Mouse (Mus musculus): ENCODE measurements around the gene Cstl1. TPM values are rescaled to one million over a fixed set of nuclear protein-coding genes. Genes with fewer than 3 reads are reported as not detected.

The Cstl1 gene
- not detected for polyA plus RNA-seq (2017; shearing (Covaris generic))

DNA sequence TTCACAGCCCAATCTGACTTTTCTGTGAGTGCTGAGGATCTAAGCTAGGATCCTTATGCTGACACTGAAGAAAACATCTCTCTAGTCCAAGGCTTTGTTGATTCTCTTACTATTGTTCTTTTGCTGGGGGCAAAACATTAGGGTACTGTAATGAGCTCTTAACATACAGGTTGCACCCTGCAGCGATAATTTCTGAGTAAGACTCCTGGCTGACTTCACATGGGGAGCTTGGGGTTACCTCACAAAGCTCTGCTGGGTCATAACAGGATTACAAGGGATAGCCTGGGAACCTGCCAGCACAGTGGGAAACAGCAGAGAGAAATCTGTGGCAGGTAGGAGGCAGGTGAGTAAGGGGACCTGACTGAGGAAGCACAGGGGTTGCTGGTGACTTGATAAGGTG, at the start of gene Cstl1:
TSS of gene Cstl1 (plus strand) at position 301 of the 400 bp plus-strand sequence.

GRCm38 (mm10) chr2:148732327-148733000, 17.7 kb upstream of the Cstl1 start, which contains the start of gene Napb:
TSS of gene Napb (minus strand) at chr2:148732467.

GRCm38 (mm10) chr2:148771397-148771796, 21.2 kb downstream of the Cstl1 start, which contains the start of gene Cst11:
TSS of gene Cst11 (minus strand) at chr2:148771497.

DNA sequence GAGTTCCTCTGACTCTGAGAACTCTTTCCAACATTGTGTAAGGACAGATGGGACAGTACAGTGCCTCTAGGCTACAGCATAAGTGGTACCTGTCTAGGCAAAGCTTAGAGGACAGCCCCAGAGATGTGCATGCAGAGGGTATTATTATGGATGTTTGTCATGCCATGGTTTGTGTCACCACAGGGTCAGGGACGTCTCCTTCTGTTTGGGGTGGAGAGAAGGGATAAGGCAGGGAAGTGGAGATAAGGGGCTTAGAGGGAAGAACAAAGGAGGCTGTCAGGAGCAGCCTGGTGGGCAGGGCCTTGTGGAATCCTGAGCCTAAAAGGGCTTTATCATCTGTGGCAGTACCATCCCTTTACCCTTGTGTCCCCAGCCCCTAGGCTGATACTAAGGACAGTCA, 31.6 kb downstream of the Cstl1 start, which contains the start of gene 8030411F24Rik:
TSS of gene 8030411F24Rik (plus strand) at position 301 of the 400 bp plus-strand sequence.

GRCm38 (mm10) chr2:148789142-148789541, 39.0 kb downstream of the Cstl1 start, which contains the start of gene Cst12:
TSS of gene Cst12 (plus strand) at chr2:148789361.

GRCm38 (mm10) chr2:148798485-148798884, 48.3 kb downstream of the Cstl1 start, which contains the start of gene Cst8:
TSS of gene Cst8 (plus strand) at chr2:148798785.

Other genes starting within 250 kb of the Cstl1 start
- gene Nxt1, start 77.8 kb upstream of the Cstl1 start, polyA plus RNA-seq (2017; shearing (Covaris generic)) = 33.2 TPM
- 6.0 TPM for gene Gzf1, start 69.3 kb upstream of the Cstl1 start, polyA plus RNA-seq (2017; shearing (Covaris generic))
- 0.51 TPM for gene Napb, start 17.9 kb upstream of the Cstl1 start, polyA plus RNA-seq (2017; shearing (Covaris generic))
- not detected for gene Cst11, start 21.1 kb downstream of the Cstl1 start, polyA plus RNA-seq (2017; shearing (Covaris generic))
- gene 8030411F24Rik, start 31.7 kb downstream of the Cstl1 start, polyA plus RNA-seq (2017; shearing (Covaris generic)) = not detected
- not detected for gene Cst12, start 39.0 kb downstream of the Cstl1 start, polyA plus RNA-seq (2017; shearing (Covaris generic))
- gene Cst8, start 48.4 kb downstream of the Cstl1 start, polyA plus RNA-seq (2017; shearing (Covaris generic)) = not detected
- gene Cst13, start 69.7 kb downstream of the Cstl1 start, polyA plus RNA-seq (2017; shearing (Covaris generic)) = not detected
- gene Cst9, start 84.8 kb downstream of the Cstl1 start, polyA plus RNA-seq (2017; shearing (Covaris generic)) = not detected
- not detected for gene 9230104L09Rik, start 114.7 kb downstream of the Cstl1 start, polyA plus RNA-seq (2017; shearing (Covaris generic))
- gene Cst3, start 125.3 kb downstream of the Cstl1 start, polyA plus RNA-seq (2017; shearing (Covaris generic)) = 92.0 TPM

Measured in effector memory CD4-positive, alpha-beta T cell, adult 5 months (primary cell).